Mouse (Mus musculus): ENCODE data around the gene Lgi1. TPM values are rescaled to one million over a fixed set of nuclear protein-coding genes. Genes with fewer than 3 reads are reported as not detected.

Lgi1 gene
- polyA plus RNA-seq, 1 experiment from 2014 or later, result 4.0 TPM

DNA sequence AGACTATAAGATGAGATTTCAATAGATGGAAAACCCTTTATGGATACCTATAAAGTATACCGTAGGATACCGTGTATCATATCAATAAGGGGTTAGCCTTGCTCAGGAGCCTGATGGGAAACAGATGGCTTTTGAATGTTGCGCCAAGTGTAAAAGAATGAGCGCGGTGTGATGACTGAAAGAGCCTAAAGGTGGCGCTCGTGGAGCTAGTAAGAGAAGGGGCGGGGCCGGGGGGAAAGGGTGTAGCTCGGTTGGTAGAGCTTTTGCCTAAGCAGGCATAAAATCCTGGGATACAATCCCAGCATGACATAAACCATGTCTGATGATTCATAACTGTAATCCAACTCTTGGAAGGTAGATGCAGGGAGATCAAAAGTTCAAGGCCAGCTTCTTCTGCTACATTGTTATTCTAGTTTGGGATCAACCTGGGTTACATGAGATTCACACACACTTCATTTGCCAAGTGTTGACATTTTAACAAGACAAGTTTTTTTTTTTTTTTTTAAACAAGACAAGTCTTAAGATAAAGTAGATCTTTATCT lies 90.6 kb downstream of the Lgi1 start:
- Histone ChIP-seq H3K36me3 (no peaks in the 10 kb centered on the region), H3K27ac (no peak overlapping the region), H3K9me3 (no peaks in the 10 kb centered on the region), H3K4me2 (replicated peaks) (no peak overlapping the region), H3K4me1 (no peaks in the 10 kb centered on the region), H3K9ac (no peak overlapping the region), H3K27me3 (replicated peaks) (no peaks in the 10 kb centered on the region), H3K4me3 (no peak overlapping the region)
- no peak for ATAC-seq (ENCODE audit: low FRiP score, low read depth)
- WGBS, result 71% methylated on average over 10 of the region's 10 CpGs

DNA sequence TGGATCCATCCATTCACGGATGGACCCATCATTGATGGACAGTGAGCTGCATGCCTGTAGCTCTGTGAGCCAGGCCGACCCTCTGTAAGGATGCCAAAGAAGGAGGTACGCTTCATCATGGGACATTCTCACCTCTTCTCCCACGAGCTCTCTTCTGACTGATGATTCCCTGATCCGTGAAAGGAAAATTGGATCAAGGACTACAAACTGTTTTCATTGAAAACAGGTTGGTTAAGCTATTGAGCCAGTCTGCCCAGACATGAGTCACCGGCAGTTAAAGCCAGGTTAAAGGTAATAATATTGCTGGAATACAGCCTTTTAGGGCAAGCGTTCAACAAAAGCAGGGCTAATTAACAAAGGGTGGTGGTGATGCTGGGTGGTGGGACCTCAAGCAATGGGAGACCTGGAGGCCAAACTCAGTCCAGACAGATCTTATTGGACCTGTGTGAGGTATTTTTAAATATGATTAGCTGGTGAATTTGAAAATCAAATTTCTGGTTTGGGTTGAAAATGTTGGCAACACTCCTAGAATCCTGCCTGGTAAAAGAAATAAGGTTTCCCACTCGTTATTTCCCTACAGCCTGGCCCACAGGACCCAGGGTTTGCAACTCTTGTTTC lies 92.0 kb downstream of the Lgi1 start:
- no peak overlapping the region for H3K4me3 ChIP-seq
- no peaks in the 10 kb centered on the region for H3K9me3 ChIP-seq
- H3K27me3 ChIP-seq (replicated peaks), result no peaks in the 10 kb centered on the region
- no peaks in the 10 kb centered on the region for H3K36me3 ChIP-seq
- H3K27ac ChIP-seq, result no peak overlapping the region
- 81% methylated on average over 8 of the region's 8 CpGs for WGBS
- no peaks in the 10 kb centered on the region for H3K4me1 ChIP-seq
- no peak overlapping the region for H3K4me2 ChIP-seq (replicated peaks)
- no peak for ATAC-seq (ENCODE audit: low FRiP score, low read depth)
- no peak overlapping the region for H3K9ac ChIP-seq

DNA sequence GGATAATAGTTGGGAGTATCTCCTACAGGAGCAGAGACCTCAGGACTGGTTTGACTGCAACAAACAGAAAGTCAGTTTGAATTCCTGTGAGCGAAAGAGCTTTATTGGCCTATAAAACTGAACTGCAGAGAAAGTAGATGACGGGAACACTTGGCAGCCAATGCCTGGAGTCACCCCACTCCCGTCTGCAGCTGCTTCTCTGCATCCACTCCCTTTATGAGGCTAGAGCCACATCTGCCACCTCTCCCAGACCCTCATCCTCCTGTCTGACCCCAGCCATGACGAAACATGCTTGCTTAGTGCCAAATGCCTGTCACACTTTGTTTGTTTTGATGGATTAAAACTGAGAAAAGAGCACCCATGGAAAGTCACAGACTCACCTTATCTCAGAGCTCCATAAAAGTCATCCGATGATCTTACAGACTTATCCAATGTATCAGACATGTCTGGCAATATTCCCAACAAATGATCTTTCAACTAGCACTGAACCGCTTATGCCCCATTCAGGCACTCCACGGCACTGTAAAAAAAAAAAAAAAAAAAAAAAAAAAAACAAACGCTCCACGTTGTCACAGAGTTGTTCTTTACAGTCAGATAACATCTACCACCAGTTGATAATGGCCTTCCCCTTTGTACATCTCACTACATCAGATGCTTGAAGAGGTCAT lies 93.8 kb downstream of the Lgi1 start:
- Histone ChIP-seq H3K36me3 (no peaks in the 10 kb centered on the region), H3K4me1 (no peaks in the 10 kb centered on the region), H3K4me2 (replicated peaks) (no peak overlapping the region), H3K27ac (no peak overlapping the region), H3K9me3 (no peaks in the 10 kb centered on the region), H3K9ac (no peak overlapping the region), H3K27me3 (replicated peaks) (no peaks in the 10 kb centered on the region), H3K4me3 (no peak overlapping the region)
- ATAC-seq (ENCODE audit: low FRiP score, low read depth), result no peak
- 54% methylated on average over 9 of the region's 9 CpGs for WGBS

GRCm38 (mm10) chr19:38359287-38359686 lies 95.0 kb downstream of the Lgi1 start:
- WGBS, result 97% methylated on average over 1 of the region's 1 CpGs
- no peaks in the 10 kb centered on the region for H3K36me3 ChIP-seq
- H3K27ac ChIP-seq, result no peak overlapping the region
- H3K4me2 ChIP-seq (replicated peaks), result no peak overlapping the region
- ATAC-seq (ENCODE audit: low FRiP score, low read depth), result no peak
- no peaks in the 10 kb centered on the region for H3K27me3 ChIP-seq (replicated peaks)
- no peaks in the 10 kb centered on the region for H3K9me3 ChIP-seq
- H3K4me3 ChIP-seq, result no peak overlapping the region
- H3K4me1 ChIP-seq, result no peaks in the 10 kb centered on the region
- no peak overlapping the region for H3K9ac ChIP-seq

Other genes starting within 250 kb of the Lgi1 start
- gene Myof, start 221.0 kb upstream of the Lgi1 start, polyA plus RNA-seq (2016; fragmentation: Nextera tagmentation; extraction: Ambion mirVana), result 3.5 and 3.9 TPM in 2 replicates
- 27.5 and 31.1 TPM in 2 replicates for gene Cep55, start 209.5 kb upstream of the Lgi1 start, polyA plus RNA-seq (2016; fragmentation: Nextera tagmentation; extraction: Ambion mirVana)
- not detected in 2 replicates for gene Ffar4, start 167.5 kb upstream of the Lgi1 start, polyA plus RNA-seq (2016; fragmentation: Nextera tagmentation; extraction: Ambion mirVana)
- 1.3 and 2.1 TPM in 2 replicates for gene Rbp4, start 139.3 kb upstream of the Lgi1 start, polyA plus RNA-seq (2016; fragmentation: Nextera tagmentation; extraction: Ambion mirVana)
- not detected in 2 replicates for gene Pde6c, start 131.8 kb upstream of the Lgi1 start, polyA plus RNA-seq (2016; fragmentation: Nextera tagmentation; extraction: Ambion mirVana)
- 49.4 and 50.4 TPM in 2 replicates for gene Fra10ac1, start 40.4 kb upstream of the Lgi1 start, polyA plus RNA-seq (2016; fragmentation: Nextera tagmentation; extraction: Ambion mirVana)
- gene Slc35g1, start 131.4 kb downstream of the Lgi1 start, polyA plus RNA-seq (2016; fragmentation: Nextera tagmentation; extraction: Ambion mirVana), result 2.8 and 2.9 TPM in 2 replicates
- gene Plce1, start 216.6 kb downstream of the Lgi1 start, polyA plus RNA-seq (2016; fragmentation: Nextera tagmentation; extraction: Ambion mirVana), result 8.6 and 10.5 TPM in 2 replicates

Data from neural tube, embryonic 12.5 days (tissue).